Mouse (Mus musculus) lung, postnatal 0 days (tissue): ENCODE measurements around the gene Sema6d.

Experiments
- CTCF ChIP-seq: IDR thresholded peaks from 2 replicates; pipeline ENCODE4 v1.5.1; 2016; ENCODE audit warnings: antibody characterized with exemption, mild to moderate bottlenecking
- EP300 ChIP-seq: IDR thresholded peaks from 2 replicates; pipeline ENCODE4 v1.6.1; 2016; ENCODE audit warnings: antibody characterized with exemption, mild to moderate bottlenecking, control low read depth

GRCm38 (mm10) chr2:124618526-124619219 lies 528.9 kb downstream of the Sema6d start:
- TF ChIP-seq CTCF: no peak
- no peak for TF ChIP-seq EP300
